Mouse (Mus musculus) right cerebral cortex, postnatal 36 days (tissue): ENCODE measurements around the gene Nop16.

Experiments
- DNase-seq, 2 experiments: peaks; one replicate each; pipeline ENCODE4 v3.0.0; 2022; ENCODE audit warnings: low spot score in 2 of 2, mixed read lengths in 1 of 2

Nop16 gene

GRCm38 (mm10) chr13:54560608-54561007 lies 29.3 kb downstream of the Nop16 start:
- DNase-seq, result peak in 1 of 2 experiments; percentile 48

GRCm38 (mm10) chr13:54559656-54560055 lies 30.2 kb downstream of the Nop16 start:
- no peak for DNase-seq

DNA sequence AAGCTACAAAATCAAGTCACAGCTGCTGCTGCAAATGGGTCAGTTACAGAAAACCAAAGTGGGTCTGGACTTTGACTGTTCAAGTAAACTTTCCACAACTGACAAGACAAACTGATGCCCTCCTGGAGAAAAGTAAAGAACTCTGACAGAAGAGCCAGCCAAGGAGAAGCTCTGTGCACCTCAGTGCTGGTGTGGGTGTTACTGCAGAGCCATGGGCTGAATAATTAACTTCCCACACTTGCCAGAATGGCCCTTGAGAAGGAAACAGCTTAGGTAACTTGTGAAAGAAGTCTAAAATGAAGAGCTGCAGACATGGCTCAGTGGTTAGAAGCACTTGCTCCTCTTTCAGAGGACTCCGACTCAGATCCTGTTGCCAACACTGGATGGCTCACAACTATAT lies 32.2 kb downstream of the Nop16 start:
- no peak for DNase-seq

DNA sequence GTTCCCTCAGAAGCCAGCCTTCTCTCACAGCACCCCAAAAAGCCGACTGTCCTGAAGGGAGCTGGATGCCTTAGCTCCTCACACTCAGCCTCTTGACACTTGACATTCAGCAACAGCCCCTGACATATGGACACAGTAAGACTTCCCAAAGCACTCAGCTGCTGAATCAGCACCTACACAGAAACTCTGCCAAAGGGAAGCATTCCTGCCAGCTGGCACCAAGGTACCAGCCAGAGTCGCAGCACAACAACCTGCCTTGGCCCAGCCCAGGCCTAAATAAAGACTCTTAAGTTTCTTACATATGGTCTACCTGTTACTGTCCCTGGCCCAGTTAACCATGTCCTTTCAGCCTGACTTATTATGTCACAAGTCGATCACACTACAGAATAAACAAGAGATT lies 33.1 kb downstream of the Nop16 start:
- DNase-seq, result no peak

- no peak for DNase-seq
These were observed 33.7 kb downstream of the Nop16 start for GRCm38 (mm10) chr13:54556176-54556575.

GRCm38 (mm10) chr13:54548036-54548435 lies 41.9 kb downstream of the Nop16 start:
- DNase-seq, result no peak
